Mouse (Mus musculus) inflammation-experienced regulatory T-cells, adult 6 months (primary cell): ENCODE results near the gene Kcng3. TPM values are rescaled to one million over a fixed set of nuclear protein-coding genes. Genes with fewer than 3 reads are reported as not detected.

Experiments used
- ATAC-seq: one replicate; pipeline ENCODE4 v1.8.0; 2017
- polyA plus RNA-seq, 3 experiments: library from polyadenylated mRNA; unstranded; fragments of 100-300 nt; shearing (Covaris generic); gene quantifications; one replicate each; pipeline ENCODE4 v1.2.1; 2017

Kcng3 gene
- not detected for polyA plus RNA-seq

DNA sequence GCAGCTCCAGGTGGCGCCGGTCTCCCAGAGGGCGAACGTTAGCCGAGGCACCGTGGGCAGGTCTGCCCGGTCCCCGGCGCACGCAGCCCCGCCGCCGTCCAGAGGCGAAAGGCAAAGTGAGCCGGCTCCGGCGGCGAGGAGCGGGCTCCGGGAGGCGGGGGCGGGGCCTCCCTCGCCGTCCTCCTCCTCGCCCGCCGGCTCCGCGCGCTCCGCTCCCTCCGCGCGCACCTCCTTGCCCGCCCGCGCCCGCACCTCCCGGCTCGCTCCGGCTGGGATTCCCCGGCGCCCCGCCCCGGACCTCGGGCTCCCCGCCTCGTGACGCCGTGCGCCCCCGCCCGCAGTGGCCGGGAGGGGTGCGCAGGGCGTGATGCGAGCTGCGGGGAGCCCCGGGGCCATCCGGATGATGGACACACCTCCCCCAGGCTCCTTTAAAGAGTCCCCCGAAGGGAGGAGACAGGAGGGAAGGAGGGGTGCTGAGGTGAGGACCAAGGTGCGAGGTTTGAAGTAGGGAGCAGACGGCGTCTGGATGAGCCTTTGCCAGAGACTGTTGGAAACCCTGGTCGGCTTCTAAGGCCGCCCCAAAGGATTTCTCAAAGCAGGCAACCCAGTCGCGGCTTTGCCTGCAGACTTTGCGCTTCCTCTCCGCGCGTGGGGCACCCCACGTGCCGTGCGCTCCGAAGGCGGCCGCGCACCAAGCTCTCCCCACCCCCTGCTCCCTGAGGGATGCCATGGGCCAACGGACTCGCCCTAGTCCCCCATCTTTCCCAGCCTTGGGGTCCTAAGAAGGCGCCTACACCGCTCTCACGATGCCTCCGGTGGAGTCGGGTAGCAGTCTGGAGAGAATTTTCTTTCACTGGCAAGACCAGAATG lies at the start of gene Kcng3:
Kcng3 (minus strand) TSS at position 113 of the 870 bp plus-strand sequence.
- ATAC-seq = peak; percentile 51

DNA sequence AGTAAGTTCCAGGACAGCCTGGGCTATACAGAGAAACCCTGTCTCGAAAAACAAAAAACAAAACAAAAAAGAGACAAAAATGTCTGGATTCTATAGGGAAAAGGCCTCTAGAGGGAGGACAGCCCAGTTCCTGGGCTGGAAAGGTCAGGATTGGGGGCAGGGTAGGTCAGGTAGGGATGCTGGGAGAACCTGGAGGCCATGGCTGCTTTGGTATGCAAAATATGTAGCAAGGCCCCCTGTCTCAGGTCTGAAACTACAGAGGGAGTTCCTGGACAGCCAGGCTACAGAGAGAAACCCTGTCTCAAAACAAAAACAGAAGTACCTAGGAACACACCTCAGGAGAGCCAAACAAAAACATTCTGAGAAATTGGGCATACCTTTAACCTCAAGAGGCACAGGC lies 45.7 kb upstream of the Kcng3 start:
- no peak for ATAC-seq

GRCm38 (mm10) chr17:83672685-83673084 lies 41.0 kb upstream of the Kcng3 start:
- ATAC-seq = no peak

GRCm38 (mm10) chr17:83667934-83668690 lies 36.4 kb upstream of the Kcng3 start:
- ATAC-seq = no peak

DNA sequence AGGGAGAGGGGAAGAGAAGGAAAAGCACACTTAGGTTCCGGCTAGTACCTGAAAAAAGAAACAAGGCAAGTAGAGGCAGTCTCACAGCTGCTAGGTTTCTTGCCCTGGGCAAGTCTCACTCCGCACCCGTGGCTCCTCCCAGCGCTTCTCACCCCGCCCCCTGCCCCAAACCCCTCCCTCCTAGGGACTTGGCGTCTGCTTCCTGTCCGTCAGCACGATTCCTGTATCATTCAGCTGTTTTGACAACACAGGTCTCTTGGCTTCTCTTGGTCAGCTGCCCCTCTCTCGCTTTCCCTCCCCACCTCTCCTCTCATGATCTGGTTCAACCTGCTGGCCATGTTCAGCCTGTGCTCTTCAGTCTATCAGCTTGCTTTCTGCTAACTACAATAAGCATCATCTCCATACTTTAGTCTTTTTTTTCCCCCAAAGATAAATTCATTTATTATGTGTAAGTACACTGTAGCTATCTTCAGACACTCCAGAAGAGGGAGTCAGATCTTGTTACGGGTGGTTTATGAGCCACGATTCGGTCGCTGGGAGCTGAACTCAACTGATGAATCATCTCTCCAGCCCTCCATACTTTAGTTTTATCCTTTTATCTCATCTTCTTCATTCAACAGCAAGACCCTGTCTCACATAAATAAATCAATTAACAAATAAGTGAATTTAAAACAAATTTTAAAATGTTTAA lies 35.0 kb upstream of the Kcng3 start:
- no peak for ATAC-seq

GRCm38 (mm10) chr17:83664761-83665160 lies 33.1 kb upstream of the Kcng3 start:
- ATAC-seq = no peak

DNA sequence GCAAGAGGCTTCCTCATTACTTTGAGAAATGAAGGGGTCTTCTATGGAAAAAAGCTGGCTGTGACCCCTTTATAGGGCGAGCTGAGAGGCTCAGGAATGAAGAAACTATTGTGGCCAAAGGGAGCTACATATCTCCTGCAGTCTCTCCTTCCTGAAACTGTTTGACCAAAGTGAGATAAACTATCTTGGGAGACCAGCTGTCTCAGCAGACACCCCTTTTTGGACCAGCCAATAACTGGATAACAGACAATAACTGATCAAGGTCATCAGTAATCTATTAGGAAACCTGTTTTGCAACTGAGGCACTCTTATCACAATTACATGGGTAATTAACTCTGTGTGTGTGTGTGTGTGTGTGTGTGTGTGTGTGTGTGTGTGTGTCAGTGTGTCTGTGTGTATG lies 27.2 kb upstream of the Kcng3 start:
- no peak for ATAC-seq

GRCm38 (mm10) chr17:83657375-83657774 lies 25.7 kb upstream of the Kcng3 start:
- no peak for ATAC-seq

GRCm38 (mm10) chr17:83655732-83656131 lies 24.0 kb upstream of the Kcng3 start:
- ATAC-seq = no peak

GRCm38 (mm10) chr17:83654651-83655136 lies 23.0 kb upstream of the Kcng3 start:
- peak; percentile 98 for ATAC-seq

GRCm38 (mm10) chr17:83653635-83654034 lies 21.9 kb upstream of the Kcng3 start:
- ATAC-seq = no peak

DNA sequence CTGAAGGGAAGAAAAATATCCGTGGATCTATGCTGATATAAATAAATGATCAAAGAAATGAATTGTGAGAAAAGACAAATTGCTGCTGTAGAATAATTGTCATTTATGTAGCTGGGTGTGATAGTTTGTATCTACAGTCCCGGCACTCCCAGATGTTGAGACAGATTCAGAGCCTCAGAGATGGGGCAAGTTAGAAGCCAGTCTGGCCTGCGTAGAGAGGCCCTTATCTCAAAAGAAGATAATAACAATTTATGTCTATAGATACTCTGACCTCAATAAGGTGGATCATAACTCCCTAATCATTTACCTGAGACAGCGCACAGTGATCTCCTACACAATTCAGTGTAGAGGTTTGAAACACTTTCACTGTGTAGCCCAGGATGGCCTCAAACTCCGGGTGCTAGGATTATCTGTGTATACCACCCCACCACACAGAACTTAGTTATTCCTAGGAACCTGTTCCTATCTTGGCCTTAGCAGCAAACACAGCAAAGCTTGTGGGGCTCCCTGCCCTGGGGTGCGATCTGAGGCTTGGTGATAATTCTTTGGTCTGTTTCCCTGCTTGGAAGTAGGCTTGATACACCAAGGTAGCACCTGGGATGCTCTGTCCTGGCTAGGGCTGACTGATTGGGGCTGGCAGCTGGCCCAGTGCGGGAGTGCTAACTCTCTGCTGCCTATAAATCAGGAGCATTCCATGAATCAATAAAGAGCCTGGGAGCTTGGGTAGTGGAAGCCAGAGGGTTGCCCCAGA lies 19.4 kb upstream of the Kcng3 start:
- ATAC-seq = no peak

- no peak for ATAC-seq
Measured at GRCm38 (mm10) chr17:83649986-83650385, 18.3 kb upstream of the Kcng3 start.

DNA sequence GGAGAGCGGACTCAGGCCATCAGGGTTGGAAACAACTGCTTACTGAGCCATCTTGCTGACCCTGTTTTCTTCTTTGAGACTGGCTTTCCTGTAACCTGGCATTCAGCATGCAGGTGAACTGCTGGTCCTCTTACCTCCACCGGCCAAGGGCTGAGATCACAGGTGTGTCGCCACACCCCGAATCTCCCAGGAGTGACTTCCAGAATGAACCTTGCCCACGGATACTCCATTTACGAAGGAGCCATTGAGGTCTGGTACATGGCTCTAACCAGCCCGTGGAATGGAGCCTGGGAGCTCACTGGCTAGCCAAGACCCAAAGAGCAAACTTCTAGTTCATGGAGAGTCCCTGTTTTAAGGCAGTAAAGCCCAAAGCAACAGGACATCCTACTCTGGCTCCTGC lies 15.7 kb upstream of the Kcng3 start:
- no peak for ATAC-seq

- ATAC-seq = peak; percentile 71
Measured at GRCm38 (mm10) chr17:83646425-83647163, 14.9 kb upstream of the Kcng3 start.

- ATAC-seq = peak; percentile 70
Measured at GRCm38 (mm10) chr17:83645226-83645808, 13.6 kb upstream of the Kcng3 start.

GRCm38 (mm10) chr17:83637393-83637792 lies 5.7 kb upstream of the Kcng3 start:
- ATAC-seq = no peak

DNA sequence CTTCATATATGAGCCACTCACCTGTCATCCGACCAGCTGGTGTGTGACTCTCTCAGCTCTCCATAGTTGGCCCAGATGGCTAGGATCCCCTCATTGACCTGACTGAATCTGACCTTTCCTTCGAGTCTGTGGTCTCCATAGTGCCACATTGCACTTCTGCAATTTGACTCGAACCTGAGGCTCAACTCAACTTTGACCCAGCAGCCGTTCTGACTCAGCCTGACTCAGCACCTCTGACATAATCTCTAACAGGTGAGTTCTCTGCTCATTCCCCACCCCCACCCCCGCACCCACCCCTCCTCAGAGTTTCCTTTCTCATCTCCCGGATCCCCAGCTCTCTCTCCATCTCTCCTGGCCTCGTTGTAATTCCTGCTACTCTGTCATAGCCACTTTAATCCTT lies 4.7 kb upstream of the Kcng3 start:
- ATAC-seq = no peak

DNA sequence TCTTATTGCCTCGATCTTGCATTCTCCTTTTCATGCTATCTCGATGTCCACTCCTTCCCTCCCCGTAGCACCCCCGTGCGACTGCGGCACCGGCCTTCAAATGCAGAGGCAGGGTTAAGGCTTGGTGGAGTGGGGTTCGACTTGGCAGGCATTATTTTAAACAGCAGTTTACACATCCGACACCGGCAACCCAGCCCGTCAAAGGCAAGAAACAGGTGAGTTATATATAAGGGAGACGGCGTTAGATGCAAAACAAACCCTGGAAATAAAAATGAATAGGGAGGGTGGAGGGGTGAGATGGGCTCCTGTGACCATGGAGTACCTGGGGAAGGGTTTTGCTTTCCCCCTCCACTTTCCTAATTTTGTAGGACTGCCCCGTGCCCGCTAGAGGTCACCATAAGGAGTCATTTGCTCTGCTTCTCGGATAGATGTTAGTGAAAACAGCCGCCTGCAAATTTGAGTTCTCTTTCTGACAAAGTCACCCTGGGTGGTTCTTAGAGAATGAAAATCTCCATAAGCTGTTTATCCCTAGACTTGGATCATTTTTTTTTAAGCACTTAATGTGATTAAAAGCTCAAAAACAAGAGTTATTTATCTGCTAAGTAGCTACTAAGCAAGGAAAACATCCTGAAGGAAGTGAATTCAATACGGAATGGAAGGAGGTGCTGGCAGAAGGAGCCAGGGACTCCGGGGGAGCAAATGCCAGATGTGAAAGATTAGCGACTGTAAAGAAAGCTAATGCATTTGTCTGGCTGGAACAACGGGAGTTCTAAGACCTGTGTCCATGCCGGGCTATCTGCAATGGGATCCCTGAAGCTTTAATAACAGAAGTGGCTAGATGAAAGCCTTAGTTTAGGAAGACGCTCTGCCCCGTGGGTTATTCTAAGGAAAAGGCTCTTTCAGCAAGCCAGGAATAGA lies 1.2 kb upstream of the Kcng3 start:
- peak; percentile 70 for ATAC-seq
